Mouse (Mus musculus) E14TG2a.4 (cell line): ENCODE data around the gene Grb2.

ENCODE experiments used
- CTCF ChIP-seq: conservative IDR thresholded peaks from 2 replicates; pipeline ENCODE4 v1.5.1; 2014; ENCODE audit warnings: low read length
- POU5F1 ChIP-seq: IDR thresholded peaks from 2 replicates; pipeline ENCODE4 v1.6.1; 2014; ENCODE audit warnings: low read length, borderline replicate concordance

GRCm38 (mm10) chr11:115634109-115634508 lies 74.3 kb downstream of the Grb2 start:
- TF ChIP-seq CTCF (no peak), POU5F1 (no peak)
